Mouse (Mus musculus): Measurements from ENCODE around the gene Macrod2.

The Macrod2 gene

DNA sequence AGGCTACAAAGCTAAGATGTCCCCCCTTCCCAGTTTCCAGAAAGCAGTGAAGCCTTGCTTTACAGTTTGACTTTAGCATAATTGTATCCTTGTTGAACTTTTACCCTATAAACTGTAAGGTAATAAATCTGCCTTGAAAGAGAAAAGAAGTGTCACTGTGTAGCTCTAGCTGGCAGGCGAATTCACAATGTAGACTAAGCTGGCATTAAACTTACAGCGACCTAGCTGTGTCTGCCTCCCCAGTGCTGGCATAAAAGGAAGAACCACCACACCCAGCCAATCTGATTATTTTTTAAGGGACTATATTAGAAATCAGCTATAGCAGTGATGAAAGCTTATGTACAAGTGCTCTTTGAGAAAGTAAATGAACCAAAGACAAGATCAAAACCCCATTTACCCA, 1791.8 kb downstream of the Macrod2 start:
- no peak for DNase-seq (ENCODE audit: low read depth, low spot score)

DNA sequence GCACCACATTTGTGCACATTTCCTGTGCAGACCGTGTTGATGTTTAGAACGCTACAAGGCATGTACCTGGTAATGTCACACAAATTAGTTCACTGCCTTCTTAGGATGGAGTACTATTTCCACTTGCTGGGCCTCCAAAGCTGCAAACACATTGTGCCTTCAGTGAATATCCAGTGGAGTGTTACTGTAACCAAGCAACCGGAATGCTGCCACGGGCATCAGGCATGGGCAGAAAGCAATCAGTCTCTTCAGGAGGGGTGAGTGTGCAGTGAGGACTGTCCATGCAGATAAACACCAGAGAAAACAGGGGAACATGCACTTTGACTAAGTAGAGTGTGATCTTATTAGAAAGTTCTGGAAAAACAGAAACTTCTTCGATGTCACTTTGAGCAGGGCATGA, 1792.3 kb downstream of the Macrod2 start:
- no peak for DNase-seq (ENCODE audit: low read depth, low spot score)

DNA sequence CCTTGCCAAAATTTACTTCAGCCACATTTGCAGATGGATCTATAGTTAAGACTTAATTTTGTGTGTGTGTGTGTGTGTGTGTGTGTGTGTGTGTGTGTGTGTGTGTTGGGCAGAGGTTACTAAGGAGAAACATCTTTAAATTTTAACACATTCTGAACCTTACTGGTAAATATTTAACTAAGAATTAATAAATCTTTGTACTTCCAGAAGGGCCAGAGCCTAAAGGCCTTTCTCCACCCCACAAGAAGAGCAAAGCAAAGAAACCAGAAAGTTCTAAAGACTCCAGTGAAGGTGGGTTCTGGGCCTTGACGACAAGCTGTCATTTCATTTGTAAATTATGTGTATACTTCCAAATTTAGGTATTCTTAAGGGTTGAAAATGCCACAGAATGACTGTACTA, 1822.3 kb downstream of the Macrod2 start:
- no peak for DNase-seq (ENCODE audit: low read depth, low spot score)

DNA sequence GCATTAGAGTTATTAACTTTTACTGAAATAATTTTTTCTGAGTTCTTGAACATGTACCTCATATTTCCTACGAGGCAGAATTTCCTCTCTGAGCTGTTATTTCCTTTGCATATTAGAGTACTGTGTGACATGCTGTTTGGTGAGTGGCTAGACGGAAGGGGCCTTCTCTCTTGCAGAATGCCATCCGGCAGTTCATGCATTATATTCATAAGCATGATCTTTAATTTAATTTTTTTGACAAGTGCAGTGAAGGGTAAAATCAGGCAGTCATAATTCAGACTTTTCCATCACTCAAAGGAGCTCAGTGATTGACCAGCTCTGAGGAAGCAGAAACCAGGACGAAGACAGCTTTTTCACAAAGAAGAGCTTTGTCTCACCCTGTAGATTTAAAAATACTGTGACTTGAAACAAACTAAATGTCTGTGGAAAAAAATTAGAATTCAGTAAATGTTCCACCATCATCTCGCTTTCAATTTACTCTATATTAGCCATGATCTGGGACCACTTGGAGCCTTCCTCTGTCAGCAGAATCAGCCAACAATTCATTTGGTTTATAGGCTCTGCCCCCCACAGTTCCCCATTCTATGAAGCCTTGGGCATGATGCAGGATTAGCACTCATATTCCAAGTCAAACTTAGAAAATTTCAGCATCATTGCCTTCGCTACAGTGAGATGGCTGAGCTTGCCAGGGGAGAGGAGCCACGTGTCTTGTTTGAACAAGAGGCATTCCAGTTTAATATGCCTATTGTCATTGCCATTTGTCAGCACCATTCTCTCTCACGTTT, 1827.2 kb downstream of the Macrod2 start:
- DNase-seq (ENCODE audit: low read depth, low spot score): no peak

GRCm38 (mm10) chr2:142222926-142223325, 1827.8 kb downstream of the Macrod2 start:
- DNase-seq (ENCODE audit: low read depth, low spot score): no peak

- DNase-seq (ENCODE audit: low read depth, low spot score): no peak
Measured at GRCm38 (mm10) chr2:142230985-142231549, 1836.0 kb downstream of the Macrod2 start.

- DNase-seq (ENCODE audit: low read depth, low spot score): no peak
Measured at GRCm38 (mm10) chr2:142232828-142233227, 1837.7 kb downstream of the Macrod2 start.

DNA sequence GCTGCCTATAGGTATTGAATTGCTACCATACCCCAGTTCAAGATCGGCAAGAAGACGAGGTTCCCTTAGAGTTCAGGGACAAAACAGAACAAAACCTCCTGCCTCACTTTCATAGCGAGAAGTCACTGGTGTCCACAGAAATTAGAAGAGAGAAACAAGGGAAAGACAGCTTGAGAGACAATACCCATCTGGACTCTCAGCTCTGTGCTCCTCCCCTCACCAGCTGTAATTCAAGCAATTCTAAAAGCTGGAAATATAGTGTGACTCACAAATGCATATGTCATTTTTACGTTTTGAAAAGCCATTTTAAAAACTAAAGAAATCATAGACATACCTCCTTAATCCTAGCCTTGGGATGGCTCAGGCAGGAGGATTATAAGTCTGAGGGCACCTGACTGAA, 1848.4 kb downstream of the Macrod2 start:
- DNase-seq (ENCODE audit: low read depth, low spot score): no peak

- DNase-seq (ENCODE audit: low read depth, low spot score): no peak
Measured at GRCm38 (mm10) chr2:142250383-142250782, 1855.3 kb downstream of the Macrod2 start.

GRCm38 (mm10) chr2:142251518-142251917, 1856.4 kb downstream of the Macrod2 start:
- no peak for DNase-seq (ENCODE audit: low read depth, low spot score)

DNA sequence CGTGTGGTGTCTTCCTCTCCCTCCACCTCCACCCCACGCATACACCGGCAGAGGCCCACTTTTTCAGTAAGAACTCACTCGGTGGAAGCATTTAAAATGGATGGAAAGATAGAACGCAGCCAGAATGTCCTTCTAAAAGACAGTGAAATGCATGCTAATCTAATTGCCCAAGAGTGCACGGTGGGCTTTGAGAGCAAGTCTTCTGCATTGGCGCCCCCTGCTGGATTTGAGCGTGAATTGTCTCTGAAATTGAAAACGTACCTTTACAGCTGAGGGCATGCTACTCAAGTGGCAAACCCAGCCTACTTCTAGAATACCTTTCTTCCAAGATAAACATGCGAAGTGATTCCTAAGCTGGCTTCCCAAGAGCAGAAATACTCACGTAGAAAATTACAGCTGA, 1858.8 kb downstream of the Macrod2 start:
- peak; percentile 56 for DNase-seq (ENCODE audit: low read depth, low spot score)

DNA sequence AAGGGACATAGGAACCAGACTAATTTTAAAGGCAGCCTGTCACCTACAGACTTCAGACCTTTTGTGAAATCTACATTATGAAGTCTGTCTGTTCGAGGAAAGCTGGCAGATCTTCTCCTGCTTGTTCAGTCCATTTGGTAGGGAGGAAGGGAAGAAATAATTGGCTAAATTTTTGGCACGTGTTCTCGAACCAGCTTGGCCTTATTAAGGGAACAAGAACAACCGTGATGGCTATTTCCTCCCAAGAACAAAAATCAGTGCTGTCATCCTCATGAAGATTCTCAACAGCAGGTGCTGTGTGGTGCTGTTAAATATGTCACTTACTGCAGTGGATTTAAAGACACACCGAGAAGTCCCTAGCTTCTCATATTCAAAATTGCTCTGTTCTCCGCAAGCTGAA, 1859.5 kb downstream of the Macrod2 start:
- no peak for DNase-seq (ENCODE audit: low read depth, low spot score)

GRCm38 (mm10) chr2:142257501-142257900, 1862.4 kb downstream of the Macrod2 start:
- DNase-seq (ENCODE audit: low read depth, low spot score): no peak

DNA sequence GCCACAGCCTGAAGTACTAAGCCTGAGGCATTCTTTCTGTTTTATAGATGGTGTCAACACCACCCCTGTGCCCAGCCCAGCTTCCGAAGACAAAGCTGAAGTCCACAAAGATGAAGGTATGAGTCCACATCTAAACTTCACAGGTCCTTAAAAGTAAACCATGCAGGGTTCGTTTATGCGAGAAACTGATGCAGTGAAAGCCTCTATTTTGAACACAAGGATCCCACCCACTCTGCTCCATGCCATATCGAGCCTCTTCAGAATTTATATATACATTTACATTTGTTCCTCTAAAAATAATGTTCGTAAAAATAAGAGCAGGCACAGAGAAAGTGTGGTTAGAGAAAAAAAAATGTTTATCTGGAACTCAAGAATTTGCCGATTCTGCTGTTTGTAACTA, 1865.9 kb downstream of the Macrod2 start:
- DNase-seq (ENCODE audit: low read depth, low spot score): no peak

DNA sequence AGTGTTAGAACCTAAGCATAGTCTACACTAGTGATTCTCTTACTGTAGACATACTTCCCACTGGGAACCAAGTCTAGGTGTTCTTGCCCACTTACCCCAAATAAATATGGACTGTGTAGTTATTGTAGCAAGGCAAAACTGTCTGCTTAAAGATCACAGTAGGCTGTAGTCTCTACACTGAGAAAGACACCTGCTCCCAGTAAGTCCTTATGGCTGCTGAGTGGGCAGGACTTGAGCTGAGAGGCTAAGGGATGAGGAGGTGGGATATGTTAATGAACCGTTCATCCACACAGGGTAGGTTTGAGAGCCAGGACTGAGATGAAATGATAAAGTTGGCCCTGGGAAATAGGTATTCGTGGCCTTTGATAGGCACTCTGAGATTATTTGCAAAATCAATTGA, 1869.6 kb downstream of the Macrod2 start:
- no peak for DNase-seq (ENCODE audit: low read depth, low spot score)

- DNase-seq (ENCODE audit: low read depth, low spot score): no peak
Measured at GRCm38 (mm10) chr2:142267836-142268235, 1872.7 kb downstream of the Macrod2 start.

- DNase-seq (ENCODE audit: low read depth, low spot score): no peak
Measured at GRCm38 (mm10) chr2:142286761-142287160, 1891.7 kb downstream of the Macrod2 start.

DNA sequence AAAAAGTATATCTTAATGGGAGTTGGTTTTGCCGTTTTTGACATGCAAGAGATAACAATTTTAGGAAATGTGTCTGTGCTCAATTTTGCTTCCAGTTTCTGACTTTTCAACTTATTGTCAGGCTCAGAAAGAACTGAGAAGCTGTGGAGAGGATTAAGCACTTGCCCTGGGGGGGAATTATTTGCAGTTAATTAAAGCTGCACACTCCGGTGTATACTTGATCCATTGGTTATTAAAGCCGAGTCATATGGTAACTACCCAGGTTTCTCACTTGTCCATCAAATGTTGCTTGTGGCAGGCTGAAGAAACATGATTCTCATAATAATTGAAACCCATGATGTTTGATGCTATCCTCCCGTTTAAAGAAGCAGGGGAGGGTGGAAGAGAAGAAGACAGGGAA, 1899.7 kb downstream of the Macrod2 start:
- no peak for DNase-seq (ENCODE audit: low read depth, low spot score)

DNA sequence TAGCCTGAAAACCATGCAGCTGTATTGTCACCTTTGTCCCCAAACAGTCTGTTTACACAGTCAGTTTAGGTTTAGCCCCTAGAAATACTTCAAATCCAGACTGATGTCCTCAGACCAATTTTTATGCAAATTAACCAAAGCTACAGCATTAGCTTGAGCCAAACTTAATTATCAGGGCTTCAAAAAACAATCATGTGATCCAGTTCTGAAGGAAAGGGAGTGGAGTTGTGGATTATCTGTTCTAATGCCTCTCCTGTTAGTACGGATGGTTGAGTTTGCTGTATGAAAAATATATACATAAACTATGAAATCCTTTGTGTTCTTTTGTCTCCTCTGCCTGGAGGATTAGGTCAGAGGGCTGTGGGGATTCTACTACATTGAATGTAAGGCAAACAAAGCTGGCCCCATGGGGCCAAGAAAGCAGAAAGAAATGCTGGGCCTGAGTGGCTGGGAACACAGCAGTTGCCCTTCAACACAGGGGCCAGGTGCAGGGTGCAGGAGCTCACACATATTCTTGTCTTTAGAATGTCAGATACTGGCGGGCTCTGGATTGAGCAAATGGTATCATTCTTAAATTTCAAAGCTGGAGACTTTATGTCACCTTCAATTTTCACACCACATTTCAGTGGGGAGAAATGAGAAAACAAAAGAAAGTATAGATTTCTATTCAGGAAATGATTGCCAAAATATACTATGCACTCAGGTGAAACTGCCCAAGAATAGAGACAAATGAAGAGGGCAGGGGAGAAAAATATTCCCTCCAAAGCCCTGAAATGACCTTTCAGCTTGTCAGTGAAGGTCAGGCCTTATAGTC, 1908.2 kb downstream of the Macrod2 start:
- DNase-seq (ENCODE audit: low read depth, low spot score): no peak

- DNase-seq (ENCODE audit: low read depth, low spot score): no peak
Measured at GRCm38 (mm10) chr2:142303912-142304182, 1908.7 kb downstream of the Macrod2 start.

GRCm38 (mm10) chr2:142323158-142323557, 1928.0 kb downstream of the Macrod2 start:
- no peak for DNase-seq (ENCODE audit: low read depth, low spot score)

DNA sequence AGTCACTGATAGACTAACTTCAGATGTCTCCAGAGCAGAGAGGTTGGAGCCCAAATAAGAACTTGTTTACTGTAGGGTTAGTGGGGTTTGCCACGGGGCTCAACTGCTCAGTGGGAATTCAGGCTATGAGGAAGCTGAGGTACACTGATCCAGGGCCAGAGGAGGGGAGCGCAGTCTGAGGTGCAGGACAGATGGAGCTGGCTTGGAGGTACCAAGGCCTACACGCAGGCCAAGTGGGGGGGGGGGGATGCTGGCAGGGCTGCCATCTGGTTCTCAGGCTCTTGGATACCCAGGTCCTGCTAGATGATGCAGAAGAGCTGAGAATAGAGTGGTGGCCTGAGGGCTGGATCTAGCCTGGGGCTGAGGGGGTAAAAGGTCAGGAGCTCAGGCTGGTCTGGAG, 1931.6 kb downstream of the Macrod2 start:
- DNase-seq (ENCODE audit: low read depth, low spot score): no peak

DNA sequence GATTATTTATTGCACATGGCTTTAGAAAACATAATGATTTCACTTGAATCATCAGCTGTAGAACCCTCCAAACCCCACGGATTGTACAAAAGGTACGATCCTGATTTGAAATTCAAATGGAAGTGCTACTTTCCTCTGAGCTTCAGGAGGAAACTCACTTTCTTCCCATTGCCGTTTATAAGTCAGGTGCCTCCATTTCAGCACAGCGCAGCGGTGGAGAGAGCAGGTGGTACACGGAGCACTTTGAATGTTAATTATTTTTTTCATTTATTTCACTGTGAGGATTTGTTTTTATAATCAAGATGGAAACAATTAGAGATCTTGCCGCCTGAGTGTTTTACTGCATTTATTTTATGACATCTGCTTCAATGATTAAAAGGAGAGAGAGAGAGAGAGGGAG, 1934.7 kb downstream of the Macrod2 start:
- DNase-seq (ENCODE audit: low read depth, low spot score): no peak

Data from 3T3-L1 (cell line).